Mouse (Mus musculus) liver, embryonic 14.5 days (tissue): ENCODE measurements around the gene 1700034J05Rik.

ENCODE experiments used
- CTCF ChIP-seq: IDR thresholded peaks from 2 replicates; pipeline ENCODE4 v1.5.1; 2016; ENCODE audit warnings: antibody characterized with exemption, low read depth, control low read depth
- EP300 ChIP-seq: IDR thresholded peaks from 2 replicates; pipeline ENCODE4 v1.6.1; 2016; ENCODE audit warnings: antibody characterized with exemption, low read depth

GRCm38 (mm10) chr6:146979115-146979744 lies 25.0 kb upstream of the 1700034J05Rik start:
- TF ChIP-seq CTCF (no peak), EP300 (no peak)
